Mouse (Mus musculus) E14TG2a.4 (cell line): ENCODE data around the gene Ubr4.
A peak's percentile ranks its signal among the peaks of the same experiment; 100 is the strongest.

ENCODE experiments used
- CTCF ChIP-seq: conservative IDR thresholded peaks from 2 replicates; pipeline ENCODE4 v1.5.1; 2014; ENCODE audit warnings: low read length
- POU5F1 ChIP-seq: IDR thresholded peaks from 2 replicates; pipeline ENCODE4 v1.6.1; 2014; ENCODE audit warnings: low read length, borderline replicate concordance

GRCm38 (mm10) chr4:139312632-139313031 lies 39.8 kb upstream of the Ubr4 start:
- peak; percentile 54 for TF ChIP-seq CTCF
- TF ChIP-seq POU5F1: no peak
